Comparison of ENCODE assay signal across 11 mouse cellular contexts in the genomic region with DNA sequence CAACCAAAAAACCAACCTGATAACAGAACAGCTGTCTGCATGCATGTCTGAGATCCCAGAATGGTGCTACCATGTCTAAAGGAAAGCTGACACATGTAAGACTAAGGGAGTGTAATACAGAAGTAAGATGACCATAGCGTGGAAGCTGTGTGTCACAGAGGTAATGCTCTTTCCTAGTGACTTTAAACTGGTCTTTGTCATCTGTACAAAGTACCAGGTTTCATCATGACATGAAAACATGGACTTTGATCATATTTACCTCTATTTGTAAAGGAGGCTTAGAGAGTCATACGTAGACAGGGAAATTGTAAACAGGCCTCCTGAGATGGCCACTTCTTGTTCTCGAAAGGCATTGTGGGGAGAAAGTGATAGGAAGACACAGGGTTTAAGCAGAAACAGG.
"Had no signal": no experiment of that assay in that cellular context is flagged by ENCODE, and none has a peak within 500 bp of the region (broad histone marks: within the 10 kb centered on the region; RNA-seq: fewer than 3 reads in every experiment).

No protein-coding gene starts in this region.

- H3K36me3 ChIP-seq: kidney, embryonic 15.5 days; lung, embryonic 15.5 days; midbrain, embryonic 12.5 days; midbrain, embryonic 15.5 days; neural tube, embryonic 13.5 days had no signal

- H3K4me2 ChIP-seq: kidney, embryonic 15.5 days; lung, embryonic 15.5 days; midbrain, embryonic 12.5 days; midbrain, embryonic 15.5 days; neural tube, embryonic 13.5 days had no signal

- ATAC-seq: inflammation-experienced regulatory T-cells, adult 6 months; midbrain, embryonic 15.5 days had no signal

- H3K4me1 ChIP-seq: kidney, embryonic 15.5 days; lung, embryonic 15.5 days; midbrain, embryonic 12.5 days; midbrain, embryonic 15.5 days; neural tube, embryonic 13.5 days had no signal

- H3K27ac ChIP-seq: hindbrain, postnatal 0 days; kidney, embryonic 15.5 days; left cerebral cortex, adult 2 months; lung, embryonic 15.5 days; midbrain, embryonic 12.5 days; midbrain, embryonic 15.5 days; neural tube, embryonic 13.5 days had no signal

- DNase-seq: kidney, adult 11 months; thymus, postnatal 25 days had no signal

- H3K27me3 ChIP-seq: midbrain, embryonic 15.5 days had no signal

- H3K4me3 ChIP-seq: kidney, embryonic 15.5 days; left cerebral cortex, adult 2 months; lung, embryonic 15.5 days; midbrain, embryonic 12.5 days; midbrain, embryonic 15.5 days; myocyte; neural tube, embryonic 13.5 days had no signal

- H3K9ac ChIP-seq: kidney, embryonic 15.5 days; lung, embryonic 15.5 days; midbrain, embryonic 12.5 days; midbrain, embryonic 15.5 days; neural tube, embryonic 13.5 days had no signal

- H3K9me3 ChIP-seq: kidney, embryonic 15.5 days; lung, embryonic 15.5 days; midbrain, embryonic 12.5 days; midbrain, embryonic 15.5 days; neural tube, embryonic 13.5 days had no signal
